Mouse (Mus musculus): ENCODE data around the gene Olfr1309. TPM values are rescaled to one million over a fixed set of nuclear protein-coding genes. Genes with fewer than 3 reads are reported as not detected.
"Not testable (repeated sequence)": the region's sequence is repeated elsewhere in the genome, so short reads cannot be mapped to it uniquely, and the experiment has no call there.

Olfr1309 gene
- polyA plus RNA-seq (2011; ENCODE audit: insufficient read depth, insufficient read length, low replicate concordance, missing spikeins), result 0.57 TPM in 1 of 2 replicates, not detected in the other

GRCm38 (mm10) chr2:111990181-111990580, at the start of gene Olfr1309:
TSS of gene Olfr1309 (minus strand) at chr2:111990281.
- TF ChIP-seq POLR2A (IDR thresholded peaks at IDR 0.05; ENCODE audit: borderline replicate concordance, control insufficient read depth, low read depth, low read length) (no peak), CTCF (IDR thresholded peaks at IDR 0.05; ENCODE audit: control insufficient read depth, insufficient read depth, low read length) (no peak)
- Histone ChIP-seq H3K4me1 (ENCODE audit: control insufficient read depth, insufficient read depth, low read length) (no peaks in the 10 kb centered on the region), H3K4me3 (replicated peaks; ENCODE audit: control insufficient read depth, low read depth, low read length) (no peak within 1 kb of the TSS), H3K27ac (ENCODE audit: control insufficient read depth, insufficient read depth, low read depth, low read length, poor library complexity) (no peak within 1 kb of the TSS)
- 47% methylated on average over 1 of the region's 1 CpGs for WGBS

- not testable (repeated sequence) for H3K4me1 ChIP-seq (ENCODE audit: control insufficient read depth, insufficient read depth, low read length); H3K27ac ChIP-seq (ENCODE audit: control insufficient read depth, insufficient read depth, low read depth, low read length, poor library complexity); H3K4me3 ChIP-seq (replicated peaks; ENCODE audit: control insufficient read depth, low read depth, low read length)
- 45% methylated on average over 6 of the region's 6 CpGs for WGBS
Observed at GRCm38 (mm10) chr2:112026971-112027370, 36.9 kb upstream of the Olfr1309 start.

- H3K27ac ChIP-seq (ENCODE audit: control insufficient read depth, insufficient read depth, low read depth, low read length, poor library complexity), result no peak within 1 kb of the TSS
- TF ChIP-seq CTCF (IDR thresholded peaks at IDR 0.05; ENCODE audit: control insufficient read depth, insufficient read depth, low read length) (no peak), POLR2A (IDR thresholded peaks at IDR 0.05; ENCODE audit: borderline replicate concordance, control insufficient read depth, low read depth, low read length) (no peak)
- H3K4me1 ChIP-seq (ENCODE audit: control insufficient read depth, insufficient read depth, low read length), result no peaks in the 10 kb centered on the region
- WGBS, result 83% methylated on average over 2 of the region's 2 CpGs
- no peak within 1 kb of the TSS for H3K4me3 ChIP-seq (replicated peaks; ENCODE audit: control insufficient read depth, low read depth, low read length)
Observed at GRCm38 (mm10) chr2:112024312-112024711, 34.2 kb upstream of the Olfr1309 start, which contains the start of gene Olfr1311. TSS of gene Olfr1311 (minus strand) at chr2:112024412.

GRCm38 (mm10) chr2:112014900-112015299, 24.8 kb upstream of the Olfr1309 start:
- 77% methylated on average over 3 of the region's 3 CpGs for WGBS
- TF ChIP-seq POLR2A (IDR thresholded peaks at IDR 0.05; ENCODE audit: borderline replicate concordance, control insufficient read depth, low read depth, low read length) (no peak), CTCF (IDR thresholded peaks at IDR 0.05; ENCODE audit: control insufficient read depth, insufficient read depth, low read length) (no peak)
- Histone ChIP-seq H3K4me1 (ENCODE audit: control insufficient read depth, insufficient read depth, low read length) (no peaks in the 10 kb centered on the region), H3K27ac (ENCODE audit: control insufficient read depth, insufficient read depth, low read depth, low read length, poor library complexity) (no peak overlapping the region), H3K4me3 (replicated peaks; ENCODE audit: control insufficient read depth, low read depth, low read length) (no peak overlapping the region)

GRCm38 (mm10) chr2:112012608-112013007, 22.5 kb upstream of the Olfr1309 start, which contains the start of gene Olfr1310:
TSS of gene Olfr1310 (minus strand) at chr2:112012708.
- Histone ChIP-seq H3K4me1 (ENCODE audit: control insufficient read depth, insufficient read depth, low read length) (no peaks in the 10 kb centered on the region), H3K27ac (ENCODE audit: control insufficient read depth, insufficient read depth, low read depth, low read length, poor library complexity) (no peak within 1 kb of the TSS), H3K4me3 (replicated peaks; ENCODE audit: control insufficient read depth, low read depth, low read length) (no peak within 1 kb of the TSS)
- no peak for TF ChIP-seq CTCF (IDR thresholded peaks at IDR 0.05; ENCODE audit: control insufficient read depth, insufficient read depth, low read length)
- no peak for TF ChIP-seq POLR2A (IDR thresholded peaks at IDR 0.05; ENCODE audit: borderline replicate concordance, control insufficient read depth, low read depth, low read length)

- 43% methylated on average over 1 of the region's 1 CpGs for WGBS
- no peak for TF ChIP-seq POLR2A (IDR thresholded peaks at IDR 0.05; ENCODE audit: borderline replicate concordance, control insufficient read depth, low read depth, low read length)
- TF ChIP-seq CTCF (IDR thresholded peaks at IDR 0.05; ENCODE audit: control insufficient read depth, insufficient read depth, low read length), result no peak
- no peak within 1 kb of the TSS for H3K27ac ChIP-seq (ENCODE audit: control insufficient read depth, insufficient read depth, low read depth, low read length, poor library complexity)
- H3K4me1 ChIP-seq (ENCODE audit: control insufficient read depth, insufficient read depth, low read length), result no peaks in the 10 kb centered on the region
- H3K4me3 ChIP-seq (replicated peaks; ENCODE audit: control insufficient read depth, low read depth, low read length), result no peak within 1 kb of the TSS
Observed at GRCm38 (mm10) chr2:111964844-111965243, 25.2 kb downstream of the Olfr1309 start, which contains the start of gene Olfr1308. TSS of gene Olfr1308 (minus strand) at chr2:111964944.

- no peaks in the 10 kb centered on the region for H3K4me1 ChIP-seq (ENCODE audit: control insufficient read depth, insufficient read depth, low read length)
- no peak within 1 kb of the TSS for H3K27ac ChIP-seq (ENCODE audit: control insufficient read depth, insufficient read depth, low read depth, low read length, poor library complexity)
- WGBS, result 60% methylated on average over 1 of the region's 1 CpGs
- no peak within 1 kb of the TSS for H3K4me3 ChIP-seq (replicated peaks; ENCODE audit: control insufficient read depth, low read depth, low read length)
- no peak for TF ChIP-seq CTCF (IDR thresholded peaks at IDR 0.05; ENCODE audit: control insufficient read depth, insufficient read depth, low read length)
- TF ChIP-seq POLR2A (IDR thresholded peaks at IDR 0.05; ENCODE audit: borderline replicate concordance, control insufficient read depth, low read depth, low read length), result no peak
Observed at GRCm38 (mm10) chr2:111949340-111949739, 40.7 kb downstream of the Olfr1309 start, which contains the start of gene Olfr1307. TSS of gene Olfr1307 (minus strand) at chr2:111949440.

Other genes with a start within 250 kb of the Olfr1309 start
- gene Olfr1301, start 239.3 kb downstream of the Olfr1309 start, polyA plus RNA-seq (2011; ENCODE audit: insufficient read depth, insufficient read length, low replicate concordance, missing spikeins), result not detected in 2 replicates
- not detected in 2 replicates for gene Olfr1302, start 212.9 kb downstream of the Olfr1309 start, polyA plus RNA-seq (2011; ENCODE audit: insufficient read depth, insufficient read length, low replicate concordance, missing spikeins)
- gene Olfr1303, start 169.9 kb downstream of the Olfr1309 start, polyA plus RNA-seq (2011; ENCODE audit: insufficient read depth, insufficient read length, low replicate concordance, missing spikeins), result 0.32 TPM in 1 of 2 replicates, not detected in the other
- not detected in 2 replicates for gene Olfr1305, start 113.1 kb downstream of the Olfr1309 start, polyA plus RNA-seq (2011; ENCODE audit: insufficient read depth, insufficient read length, low replicate concordance, missing spikeins)
- gene Olfr1306, start 74.0 kb downstream of the Olfr1309 start, polyA plus RNA-seq (2011; ENCODE audit: insufficient read depth, insufficient read length, low replicate concordance, missing spikeins), result not detected in 2 replicates
- gene Olfr1307, start 40.8 kb downstream of the Olfr1309 start, polyA plus RNA-seq (2011; ENCODE audit: insufficient read depth, insufficient read length, low replicate concordance, missing spikeins), result 0.05 and 0.15 TPM in 2 replicates
- gene Olfr1308, start 25.3 kb downstream of the Olfr1309 start, polyA plus RNA-seq (2011; ENCODE audit: insufficient read depth, insufficient read length, low replicate concordance, missing spikeins), result not detected in 2 replicates
- gene Olfr1310, start 22.4 kb upstream of the Olfr1309 start, polyA plus RNA-seq (2011; ENCODE audit: insufficient read depth, insufficient read length, low replicate concordance, missing spikeins), result not detected in 2 replicates
- gene Olfr1311, start 34.1 kb upstream of the Olfr1309 start, polyA plus RNA-seq (2011; ENCODE audit: insufficient read depth, insufficient read length, low replicate concordance, missing spikeins), result not detected in 2 replicates
- 0.75 TPM in 1 of 2 replicates, not detected in the other for gene Olfr1312, start 60.0 kb upstream of the Olfr1309 start, polyA plus RNA-seq (2011; ENCODE audit: insufficient read depth, insufficient read length, low replicate concordance, missing spikeins)
- 0.57 TPM in 1 of 2 replicates, not detected in the other for gene Olfr1313, start 87.6 kb upstream of the Olfr1309 start, polyA plus RNA-seq (2011; ENCODE audit: insufficient read depth, insufficient read length, low replicate concordance, missing spikeins)
- not detected in 2 replicates for gene Olfr1314, start 106.5 kb upstream of the Olfr1309 start, polyA plus RNA-seq (2011; ENCODE audit: insufficient read depth, insufficient read length, low replicate concordance, missing spikeins)
- gene Olfr1315-ps1, start 125.2 kb upstream of the Olfr1309 start, polyA plus RNA-seq (2011; ENCODE audit: insufficient read depth, insufficient read length, low replicate concordance, missing spikeins), result not detected in 2 replicates
- gene Olfr1316, start 144.7 kb upstream of the Olfr1309 start, polyA plus RNA-seq (2011; ENCODE audit: insufficient read depth, insufficient read length, low replicate concordance, missing spikeins), result not detected in 2 replicates
- gene Olfr1317, start 150.0 kb upstream of the Olfr1309 start, polyA plus RNA-seq (2011; ENCODE audit: insufficient read depth, insufficient read length, low replicate concordance, missing spikeins), result not detected in 2 replicates
- gene Olfr1318, start 163.9 kb upstream of the Olfr1309 start, polyA plus RNA-seq (2011; ENCODE audit: insufficient read depth, insufficient read length, low replicate concordance, missing spikeins), result not detected in 2 replicates
- gene Lpcat4, start 249.2 kb upstream of the Olfr1309 start, polyA plus RNA-seq (2011; ENCODE audit: insufficient read depth, insufficient read length, low replicate concordance, missing spikeins), result 26.1 and 28.3 TPM in 2 replicates